In genomic region chr9:67260835-67261599, GRCm38 (mm10) we compare ENCODE assay signal across 8 mouse cellular contexts.
DNase-seq lines count a peak whose midpoint lies in the region; ATAC-seq and TF ChIP-seq lines count a peak whose summit lies in the region.

No protein-coding gene starts in this region.

- no peak overlapping the region for H3K4me3 ChIP-seq in lung, embryonic 14.5 days (ENCODE audit: low read depth, low read length)
- no peak overlapping the region for H3K4me3 ChIP-seq in heart, embryonic 16.5 days (ENCODE audit: low read length)
- H3K4me3 ChIP-seq in stomach, embryonic 16.5 days (replicated peaks; ENCODE audit: low read length), result no peak overlapping the region

- intact Hi-C loops in gastrocnemius, postnatal 36 days (cut with DNase I), result no loop called here
- intact Hi-C loops in left cerebral cortex, postnatal 10 days (cut with DNase I), result no loop called here

- H3K9me3 ChIP-seq in lung, embryonic 14.5 days (ENCODE audit: low read depth, low read length), result no peaks in the 10 kb centered on the region
- no peaks in the 10 kb centered on the region for H3K9me3 ChIP-seq in heart, embryonic 16.5 days (replicated peaks; ENCODE audit: control insufficient read depth, low read length)
- no peaks in the 10 kb centered on the region for H3K9me3 ChIP-seq in stomach, embryonic 16.5 days (replicated peaks; ENCODE audit: control insufficient read depth, low read length)

- DNase-seq in lung, embryonic 14.5 days, result peak; percentile 58
- no peak for DNase-seq in lung, adult 18-20 months
- peak; percentile 47 for DNase-seq in liver
- DNase-seq in gastrocnemius, postnatal 36 days, result no peak
- DNase-seq in left cerebral cortex, postnatal 10 days (ENCODE audit: extremely low spot score in 1 of 2, low spot score in 2 of 2), result no peak

- peak; percentile 66; the same call in 1 of the 2 replicates for ATAC-seq in lung, embryonic 14.5 days (ENCODE audit: insufficient read depth)
- ATAC-seq in heart, embryonic 16.5 days (replicated peaks; ENCODE audit: extremely low read depth, insufficient read depth, low FRiP score), result peak; percentile 62
- peak; percentile 63 for ATAC-seq in stomach, embryonic 16.5 days (ENCODE audit: insufficient read depth, low FRiP score)
- ATAC-seq in activated CD4-positive, CD25-positive, alpha-beta regulatory T cell, adult 4 months, result no peak

- TF ChIP-seq CTCF in lung, embryonic 14.5 days (IDR thresholded peaks at IDR 0.05; ENCODE audit: low read depth), result no peak

- H3K9ac ChIP-seq in lung, embryonic 14.5 days, result no peak overlapping the region
- H3K9ac ChIP-seq in heart, embryonic 16.5 days (ENCODE audit: low read length), result no peak overlapping the region
- no peak overlapping the region for H3K9ac ChIP-seq in stomach, embryonic 16.5 days (ENCODE audit: low read length)

- peak overlapping the region; percentile 23; the same call in 1 of the 2 replicates for H3K4me2 ChIP-seq in lung, embryonic 14.5 days
- peak overlapping the region; percentile 37; the same call in 1 of the 2 replicates for H3K4me2 ChIP-seq in heart, embryonic 16.5 days (ENCODE audit: low read depth, low read length)
- H3K4me2 ChIP-seq in stomach, embryonic 16.5 days (ENCODE audit: low read depth, low read length), result peak overlapping the region; percentile 2; the same call in 1 of the 2 replicates

- H3K27ac ChIP-seq in lung, embryonic 14.5 days (ENCODE audit: low read depth), result peak overlapping the region; percentile 44; the same call in 1 of the 2 replicates
- peak overlapping the region; percentile 54 for H3K27ac ChIP-seq in heart, embryonic 16.5 days (ENCODE audit: low read length)
- peak overlapping the region; percentile 50 for H3K27ac ChIP-seq in stomach, embryonic 16.5 days (ENCODE audit: low read length)

- 38% methylated on average over 13 of the region's 13 CpGs for WGBS in lung, embryonic 14.5 days
- 33% methylated on average over 13 of the region's 13 CpGs for WGBS in heart, embryonic 16.5 days
- 42% methylated on average over 13 of the region's 13 CpGs for WGBS in stomach, embryonic 16.5 days

- peaks cover 22% of the 10 kb centered on the region for H3K4me1 ChIP-seq in lung, embryonic 14.5 days (ENCODE audit: insufficient read depth)
- peaks cover 28% of the 10 kb centered on the region for H3K4me1 ChIP-seq in heart, embryonic 16.5 days (ENCODE audit: control insufficient read depth, insufficient read depth, low read length)
- H3K4me1 ChIP-seq in stomach, embryonic 16.5 days (ENCODE audit: control insufficient read depth, insufficient read depth, low read length), result peaks cover 19% of the 10 kb centered on the region

- H3K27me3 ChIP-seq in lung, embryonic 14.5 days (ENCODE audit: insufficient read depth, low read length), result no peaks in the 10 kb centered on the region
- H3K27me3 ChIP-seq in heart, embryonic 16.5 days (ENCODE audit: control insufficient read depth, insufficient read depth, low read length), result no peaks in the 10 kb centered on the region
- H3K27me3 ChIP-seq in stomach, embryonic 16.5 days (ENCODE audit: control insufficient read depth, insufficient read depth, low read length), result no peaks in the 10 kb centered on the region

- no peaks in the 10 kb centered on the region; the same call in 1 of the 2 replicates for H3K36me3 ChIP-seq in lung, embryonic 14.5 days (ENCODE audit: insufficient read depth)
- H3K36me3 ChIP-seq in heart, embryonic 16.5 days (ENCODE audit: control insufficient read depth, insufficient read depth), result peaks cover 17% of the 10 kb centered on the region
- no peaks in the 10 kb centered on the region; the same call in 1 of the 2 replicates for H3K36me3 ChIP-seq in stomach, embryonic 16.5 days (ENCODE audit: control insufficient read depth, insufficient read depth, low read length)

Comparison
In these comparisons a context has a peak if more than half of its experiments do, and no peak if none do; other contexts are left out.
1. DNase-seq: peak in lung, embryonic 14.5 days (single experiment) and liver (single experiment); none in lung, adult 18-20 months (0 of 2), gastrocnemius, postnatal 36 days (0 of 2) and left cerebral cortex, postnatal 10 days (0 of 2).
2. Peak in every context shown above with its lines, with median percentiles within 50 percentile points of each other: H3K27ac ChIP-seq and H3K4me2 ChIP-seq.